Mouse (Mus musculus): ENCODE measurements at regions not wholly inside any gene's neighbourhood (a gene's known extent, or its start where the extent isn't known, plus 50 kb on each side); places are given as distances from the start of the nearest gene placed in this dataset.
"Not testable (repeated sequence)": the region's sequence is repeated elsewhere in the genome, so short reads cannot be mapped to it uniquely, and the experiment has no call there.

DNA sequence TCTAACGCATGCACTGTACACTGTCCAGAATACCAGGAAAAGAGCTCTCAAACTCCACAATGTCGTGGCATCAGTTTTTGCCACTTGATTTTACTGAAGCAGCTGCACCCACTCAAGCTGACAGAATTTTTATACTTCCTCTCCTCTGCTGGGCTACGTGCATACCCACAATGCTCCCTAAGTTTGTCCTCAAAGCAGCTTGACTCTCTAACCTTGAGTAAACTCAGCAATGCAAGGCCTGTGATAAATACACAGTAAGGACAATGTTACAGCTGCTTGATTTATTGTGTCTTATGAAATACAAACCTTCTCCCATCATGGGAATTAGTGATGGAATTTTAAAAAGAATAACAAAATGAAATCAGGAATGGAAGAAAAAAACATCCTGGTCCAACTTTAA, 129.7 kb downstream of the Trmt11 start:
- in situ Hi-C loops (cut with MboI, MseI), result no loop called here

DNA sequence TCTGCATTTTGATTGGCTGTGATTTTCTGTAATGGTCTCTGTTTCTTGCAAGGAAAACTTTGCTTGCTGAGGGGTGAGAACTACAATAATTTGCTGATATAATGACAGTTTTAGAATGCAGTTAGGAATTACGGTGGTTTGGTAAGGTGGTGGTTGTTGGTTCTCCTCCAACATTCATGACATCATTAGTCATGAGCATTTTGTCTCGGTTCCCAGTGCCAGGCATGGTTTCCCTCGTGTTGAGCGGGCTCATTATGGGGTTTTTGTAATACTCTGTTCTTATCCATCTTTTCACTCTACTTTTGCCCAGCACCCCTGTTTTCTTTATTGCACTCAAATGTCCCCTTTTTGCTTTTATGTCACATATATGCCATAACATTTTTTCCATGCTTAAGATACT, 149.9 kb downstream of the Trmt11 start:
- in situ Hi-C loops (cut with MboI, MseI), result no loop called here

DNA sequence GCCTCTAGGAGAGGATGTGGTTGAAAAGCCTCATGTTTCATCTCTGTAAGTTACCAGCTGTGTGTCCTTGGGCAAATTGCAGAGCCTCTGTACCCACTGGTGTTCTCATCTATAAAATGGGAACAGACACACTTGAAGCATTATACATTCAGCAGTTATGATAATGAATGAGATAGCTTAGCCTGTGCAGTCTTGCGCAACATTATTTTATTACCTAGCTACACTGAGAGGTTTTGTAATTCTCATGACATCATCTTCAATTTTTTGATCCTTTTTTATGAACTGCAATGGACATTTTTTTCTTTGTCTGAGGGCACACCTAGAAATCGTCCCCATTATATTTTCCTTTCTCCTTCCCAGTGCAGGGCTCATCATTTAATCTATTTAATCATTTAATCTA, 153.5 kb downstream of the Trmt11 start:
- in situ Hi-C loops (cut with MboI, MseI), result no loop called here

DNA sequence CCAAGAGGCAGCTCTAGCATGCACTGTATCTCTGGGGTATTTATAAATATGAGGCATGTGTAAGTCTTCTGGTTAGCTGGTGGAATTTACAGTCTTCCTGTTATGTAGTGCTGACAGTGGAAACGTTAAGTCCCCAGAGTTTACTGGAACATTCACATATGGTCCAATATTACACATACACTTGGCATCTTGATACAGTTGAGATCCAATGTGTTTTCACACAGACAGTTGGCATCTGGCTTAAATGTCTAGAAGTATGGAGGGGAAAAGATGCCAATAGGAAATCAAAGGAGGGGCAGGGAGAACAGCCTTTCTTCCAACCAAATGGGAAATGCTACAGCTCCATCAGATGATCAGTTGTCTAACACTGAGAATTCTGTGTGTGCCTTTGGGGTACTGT, 154.0 kb downstream of the Trmt11 start:
- in situ Hi-C loops (cut with MboI, MseI), result no loop called here

DNA sequence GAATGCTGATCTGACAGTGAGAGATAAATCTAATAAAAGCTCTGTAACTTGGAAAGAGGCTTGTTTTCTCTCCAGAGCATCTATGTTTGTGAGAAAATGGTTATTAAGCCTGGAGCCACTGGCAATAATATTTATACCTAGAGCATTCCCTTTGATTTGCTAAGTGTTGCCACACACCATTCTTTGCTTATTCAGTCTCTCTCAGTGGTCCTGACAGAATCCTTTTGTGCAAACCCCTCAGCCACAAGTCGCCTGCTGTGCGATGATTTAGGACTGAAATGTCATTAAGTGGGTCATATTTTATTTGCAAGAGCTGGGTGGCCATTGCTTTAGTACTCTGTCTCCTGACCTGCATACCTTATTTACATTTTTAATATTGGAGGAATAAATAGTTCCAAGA, 160.7 kb downstream of the Trmt11 start:
- in situ Hi-C loops (cut with MboI, MseI), result no loop called here

DNA sequence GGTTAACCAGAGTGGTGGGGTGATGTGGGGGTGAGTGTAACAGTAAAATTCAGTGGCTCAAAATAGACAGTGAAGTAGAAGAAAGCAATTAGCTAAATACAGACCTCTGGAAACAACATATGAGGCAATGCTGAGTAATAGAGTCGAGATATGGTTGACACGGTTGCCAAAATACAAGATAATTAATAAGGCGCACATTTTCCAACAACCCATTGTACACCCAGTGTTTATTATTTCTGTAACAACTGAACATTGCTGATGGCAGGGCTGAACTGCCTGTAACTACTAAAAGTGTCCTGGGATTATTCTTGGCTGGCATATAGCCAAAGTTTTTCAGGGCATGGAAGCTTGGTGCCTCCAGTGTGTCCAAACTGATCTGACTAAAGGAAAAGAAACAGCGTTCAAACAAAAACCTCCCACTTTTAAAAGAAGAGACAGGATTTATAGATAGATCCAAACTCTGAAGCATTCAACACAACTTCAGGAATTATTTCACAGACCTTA, 174.1 kb downstream of the Trmt11 start:
- in situ Hi-C loops (cut with MboI, MseI), result no loop called here

DNA sequence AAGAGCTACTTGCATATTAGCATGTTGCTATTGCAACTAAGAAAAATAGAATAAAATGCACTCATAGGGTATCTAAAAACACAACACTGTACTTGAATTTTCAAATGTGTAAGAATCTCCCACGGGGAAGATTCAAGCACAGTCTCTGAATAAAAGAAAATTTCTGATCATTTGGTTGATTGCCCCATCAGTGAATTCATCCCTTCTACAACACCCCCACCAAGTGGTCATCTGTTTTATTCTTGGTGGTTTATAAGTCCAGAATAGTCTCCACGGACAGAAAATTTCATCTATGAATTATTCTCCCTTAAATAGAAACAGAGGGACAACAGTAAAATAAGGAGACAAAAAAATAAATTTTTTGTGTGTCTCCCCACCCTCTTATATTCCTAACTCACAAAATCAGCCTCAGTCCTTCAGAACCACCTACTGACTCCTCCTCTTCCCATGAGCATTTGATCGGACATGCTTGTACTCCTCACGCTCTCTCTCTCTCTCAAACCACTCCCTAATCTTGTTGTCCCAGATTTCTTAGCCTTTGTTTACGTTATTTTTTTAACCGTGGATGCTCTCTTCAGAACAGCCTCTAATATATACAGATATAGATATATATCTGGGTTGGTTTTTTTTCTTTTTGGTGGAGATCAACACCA, 181.0 kb downstream of the Trmt11 start:
- in situ Hi-C loops (cut with MboI, MseI), result no loop called here

DNA sequence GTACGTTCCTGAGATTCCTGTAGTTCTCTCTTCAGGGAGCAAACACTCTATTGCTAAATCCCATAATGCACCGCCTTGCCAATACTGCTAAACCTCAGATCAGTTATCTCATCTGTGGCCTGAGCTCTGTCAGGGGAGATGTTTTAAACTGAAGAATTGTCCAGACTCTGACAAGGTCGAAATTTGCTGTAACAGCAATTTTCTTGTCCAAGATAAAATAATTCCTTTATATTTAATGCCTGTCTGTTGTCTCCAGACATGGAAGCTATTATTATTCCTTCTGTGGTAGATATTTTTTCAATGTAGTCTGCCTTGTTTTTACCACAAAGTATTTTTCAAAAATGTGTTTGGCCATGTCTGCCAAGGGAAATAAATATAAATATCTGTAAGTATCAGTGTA, 184.2 kb downstream of the Trmt11 start:
- in situ Hi-C loops (cut with MboI, MseI), result no loop called here

DNA sequence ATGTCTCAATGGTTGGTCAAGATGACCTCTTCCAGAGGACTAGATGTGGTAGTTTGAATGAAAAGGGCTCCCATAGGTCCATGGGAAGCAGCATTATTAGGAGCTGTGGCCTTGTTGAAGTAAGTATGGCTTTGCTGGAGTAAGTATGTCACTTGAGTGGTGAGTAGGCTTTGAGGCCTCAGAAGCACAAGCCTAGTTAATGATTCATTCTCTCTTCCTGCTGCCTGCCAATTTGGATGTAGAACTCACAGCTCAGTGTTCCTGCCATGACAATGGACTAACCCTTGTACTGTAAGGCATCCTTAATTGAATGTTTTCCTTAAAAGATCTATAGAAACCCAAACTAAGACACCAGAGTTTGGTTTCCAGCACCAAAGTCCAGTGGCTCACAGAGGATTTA, 188.8 kb downstream of the Trmt11 start:
- in situ Hi-C loops (cut with MboI, MseI), result no loop called here

DNA sequence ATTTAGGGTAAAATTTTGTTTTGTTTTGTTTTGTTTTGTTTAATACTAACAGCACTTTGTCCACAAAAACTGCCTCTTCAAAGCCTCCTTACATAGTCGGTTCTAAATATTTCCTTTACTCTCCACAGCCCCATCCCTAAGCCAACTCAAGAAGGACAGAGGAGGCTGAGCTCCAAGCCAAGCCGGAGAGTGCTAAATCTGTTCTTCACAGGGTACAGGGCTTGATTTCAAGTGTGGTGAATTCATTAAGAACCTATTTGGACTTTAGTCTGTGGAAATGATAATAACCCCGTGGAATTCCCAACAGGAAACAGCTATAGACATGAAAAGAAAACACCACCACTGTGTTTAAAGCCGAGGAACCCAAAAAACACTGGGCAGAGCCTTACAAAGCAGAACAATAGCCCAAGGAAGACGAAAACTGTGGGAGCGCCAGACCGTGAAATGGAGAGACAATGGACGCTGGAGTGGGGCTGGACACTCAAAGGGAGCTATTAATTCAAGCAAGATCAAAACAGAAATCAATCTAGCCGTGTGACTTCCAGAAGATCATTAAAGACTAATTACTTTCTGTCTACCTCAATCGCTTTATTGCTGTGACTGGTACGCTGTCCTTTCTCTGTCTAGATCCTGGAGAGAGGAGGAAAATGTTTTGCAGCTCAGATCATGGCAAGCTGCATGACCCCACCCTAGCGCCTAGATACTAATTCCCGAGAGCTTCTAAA, 194.7 kb downstream of the Trmt11 start:
- in situ Hi-C loops (cut with MboI, MseI), result no loop called here

DNA sequence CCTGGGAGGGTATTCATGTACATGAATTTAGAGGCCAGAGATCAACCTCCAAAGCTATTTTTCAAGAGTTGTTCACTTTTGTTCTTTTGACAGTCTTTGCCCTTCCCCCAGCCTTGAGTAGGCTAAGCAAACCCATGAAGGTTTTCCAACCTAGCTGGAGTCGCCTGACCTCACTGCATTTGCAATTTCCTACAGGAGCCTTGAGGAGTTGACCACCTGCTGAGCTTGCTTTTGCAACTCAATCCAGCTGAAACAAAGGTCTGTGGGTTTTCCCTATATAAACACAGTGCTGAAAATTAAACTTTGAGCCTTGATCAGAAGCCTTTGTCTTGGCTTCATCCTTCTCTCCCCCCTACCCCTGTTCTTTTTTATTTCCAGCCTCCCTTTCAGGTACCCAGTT, 170.2 kb upstream of the Cenpw start:
- in situ Hi-C loops (cut with MboI, MseI), result no loop called here

DNA sequence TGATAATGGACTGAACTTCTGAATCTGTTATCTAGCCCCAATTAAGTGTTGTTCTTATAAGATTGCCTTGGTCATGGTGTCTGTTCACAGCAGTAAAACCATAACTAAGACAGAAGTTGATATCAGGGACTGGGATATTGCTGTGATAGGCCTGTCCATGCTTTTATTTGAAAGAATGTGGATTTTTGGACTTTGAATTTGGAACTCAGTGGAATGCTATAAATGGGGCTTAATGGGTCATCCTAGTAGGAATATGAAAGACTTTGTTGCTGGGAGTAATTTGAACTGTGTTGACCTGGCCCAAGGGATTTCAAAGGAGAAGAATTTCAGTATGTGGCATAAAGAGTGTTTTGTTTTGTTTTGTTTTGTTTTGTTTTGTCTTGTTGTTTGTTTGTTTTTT, 160.5 kb upstream of the Cenpw start:
- in situ Hi-C loops (cut with MboI, MseI), result not testable (repeated sequence)

DNA sequence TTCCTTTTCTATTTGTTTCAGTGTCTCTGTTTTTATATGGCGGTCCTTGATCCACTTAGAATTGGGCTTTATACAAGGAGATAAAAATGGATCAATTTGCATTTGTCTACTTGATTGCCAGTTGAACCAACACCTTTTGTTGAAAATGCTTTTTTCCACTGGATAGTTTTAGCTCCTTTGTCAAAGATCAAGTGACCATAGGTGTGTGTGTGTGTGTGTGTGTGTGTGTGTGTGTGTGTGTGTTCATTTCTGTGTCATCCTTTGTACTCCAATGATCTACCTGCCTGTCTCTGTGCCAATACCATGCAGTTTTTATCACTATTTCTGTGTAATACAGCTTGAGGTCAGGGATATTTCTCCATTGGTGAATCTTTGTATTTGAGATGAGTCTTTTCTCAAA, 158.7 kb upstream of the Cenpw start:
- in situ Hi-C loops (cut with MboI, MseI), result no loop called here

DNA sequence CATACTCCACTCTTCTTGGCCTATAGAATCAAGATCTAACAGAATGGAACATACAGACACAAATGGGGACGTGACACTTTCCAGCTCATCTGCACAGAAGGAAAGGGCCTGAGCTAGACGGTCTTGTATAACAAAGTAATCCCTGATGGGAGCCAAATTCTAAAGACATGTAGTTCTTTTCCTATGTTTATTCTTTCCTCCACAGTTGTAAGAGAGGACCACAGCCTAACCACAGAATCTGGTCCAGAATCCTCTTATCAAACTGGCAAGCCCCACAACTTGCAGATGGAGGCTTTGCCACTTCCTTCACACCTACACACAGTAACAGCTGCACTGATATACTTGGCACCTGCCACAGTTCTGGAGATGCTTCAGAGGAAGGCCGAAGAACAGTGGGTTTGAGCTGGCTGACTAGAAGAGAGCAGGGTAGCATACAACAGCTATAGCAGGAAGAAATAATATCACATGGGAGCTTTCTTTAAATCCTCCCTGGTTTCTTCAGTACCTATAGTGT, 142.7 kb upstream of the Cenpw start:
- in situ Hi-C loops (cut with MboI, MseI), result no loop called here

DNA sequence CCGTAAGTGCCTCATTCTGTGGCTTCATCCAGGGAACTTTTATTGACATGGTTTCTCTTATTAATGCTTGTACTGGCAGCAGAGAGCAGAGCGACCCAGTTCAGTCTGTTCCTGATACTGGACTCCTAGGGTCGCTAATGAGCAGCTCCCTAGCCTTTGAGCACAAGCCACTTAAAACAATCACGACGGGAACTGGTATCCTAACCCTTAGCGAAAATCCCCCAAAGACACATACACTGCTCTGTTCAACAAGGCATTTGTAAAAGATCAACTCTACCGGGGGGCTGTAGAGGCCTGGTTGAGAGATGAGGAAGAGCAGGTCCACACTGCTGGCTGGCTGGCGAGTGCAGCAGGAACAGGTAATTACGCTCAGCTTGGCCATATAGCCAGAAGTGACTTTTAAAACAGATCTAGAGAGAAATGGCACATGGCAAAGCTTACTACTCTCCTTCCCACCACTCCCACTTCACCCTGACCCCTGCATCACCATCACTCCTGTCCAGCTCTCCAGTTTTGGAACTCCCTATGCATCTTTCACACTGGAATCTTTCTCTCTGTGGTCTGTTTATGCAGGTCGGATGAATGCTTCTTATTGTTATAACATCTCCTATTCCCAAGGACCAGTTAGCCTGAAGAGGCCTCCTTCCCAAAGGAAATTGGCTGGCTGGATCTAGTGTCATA, 128.1 kb upstream of the Cenpw start:
- in situ Hi-C loops (cut with MboI, MseI), result no loop called here

DNA sequence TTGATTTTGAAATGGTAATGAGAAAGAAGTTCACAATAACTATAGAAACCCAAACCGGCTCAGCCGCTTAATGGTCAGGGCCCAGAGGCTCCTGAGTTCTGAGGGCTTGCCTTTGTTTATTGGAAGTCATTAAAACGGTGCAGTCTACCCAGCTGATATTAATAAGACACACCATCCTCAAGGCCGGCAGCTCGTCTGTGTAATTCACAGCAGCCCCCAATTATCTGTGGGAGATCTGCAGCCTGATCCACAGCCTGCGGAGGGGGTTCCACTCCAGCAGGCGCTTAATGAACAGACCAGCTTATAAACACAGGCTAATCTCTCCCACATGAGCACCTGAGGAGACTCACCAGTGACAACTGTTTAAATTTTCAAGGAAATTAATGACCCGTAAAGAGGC, 127.5 kb upstream of the Cenpw start:
- in situ Hi-C loops (cut with MboI, MseI), result no loop called here

DNA sequence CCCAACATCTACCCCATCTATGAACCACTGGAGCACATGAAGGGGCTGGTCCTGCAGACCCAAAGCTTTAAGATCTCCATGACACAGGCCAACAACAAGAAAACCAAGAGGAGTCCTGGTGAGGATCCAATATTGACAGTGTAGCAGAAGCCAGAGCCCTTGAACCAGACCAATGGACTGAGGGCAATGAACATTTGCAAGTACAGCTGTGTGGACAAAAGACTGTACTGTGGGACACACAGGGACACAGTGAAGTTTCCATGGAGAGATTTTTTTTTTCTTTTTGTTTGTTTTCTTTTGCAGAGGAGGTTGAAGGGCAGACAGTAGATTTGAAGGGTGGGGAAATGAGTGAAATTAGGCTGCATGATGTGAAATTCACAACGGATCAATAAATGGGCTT, 126.5 kb upstream of the Cenpw start:
- in situ Hi-C loops (cut with MboI, MseI), result no loop called here

DNA sequence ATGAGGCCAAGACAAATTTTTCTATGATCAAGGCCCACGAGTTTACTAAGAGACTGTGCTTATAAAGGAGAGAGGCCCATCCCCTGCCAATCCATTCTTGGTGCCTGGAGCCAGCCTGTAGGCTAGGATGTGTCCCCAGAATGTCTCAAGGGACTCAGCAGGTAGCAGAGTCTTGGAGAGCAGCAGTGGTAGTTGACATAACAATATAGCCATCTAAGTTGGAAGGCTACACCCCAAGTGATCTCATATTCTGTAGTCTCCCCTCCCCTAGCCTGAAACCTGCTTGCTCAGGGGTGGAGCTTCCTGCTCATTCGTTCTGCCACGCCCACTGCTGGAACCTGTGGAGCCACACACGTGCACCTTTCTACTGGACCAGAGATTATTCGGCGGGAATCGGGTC, 95.5 kb upstream of the Cenpw start:
- in situ Hi-C loops (cut with MboI, MseI), result not testable (repeated sequence)

DNA sequence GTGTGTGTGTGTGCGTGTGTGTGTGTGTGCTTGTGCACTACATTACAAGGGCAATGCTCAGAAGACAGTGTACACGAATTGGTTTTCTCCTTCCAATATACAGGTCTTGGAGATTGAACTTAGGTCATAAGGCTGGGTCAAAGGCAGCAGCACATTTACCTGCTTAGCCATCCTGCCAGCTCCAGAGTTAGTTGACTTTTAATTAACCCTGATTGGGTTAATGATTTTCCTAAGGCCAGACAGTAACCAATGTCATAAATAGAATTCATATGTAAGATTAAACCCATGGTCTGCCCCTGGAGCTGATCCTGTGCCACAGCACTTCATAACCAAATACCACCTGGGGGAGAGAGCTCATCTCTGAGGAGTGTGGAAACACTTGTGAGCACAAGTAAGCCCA, 81.3 kb upstream of the Cenpw start:
- in situ Hi-C loops (cut with MboI, MseI), result no loop called here

DNA sequence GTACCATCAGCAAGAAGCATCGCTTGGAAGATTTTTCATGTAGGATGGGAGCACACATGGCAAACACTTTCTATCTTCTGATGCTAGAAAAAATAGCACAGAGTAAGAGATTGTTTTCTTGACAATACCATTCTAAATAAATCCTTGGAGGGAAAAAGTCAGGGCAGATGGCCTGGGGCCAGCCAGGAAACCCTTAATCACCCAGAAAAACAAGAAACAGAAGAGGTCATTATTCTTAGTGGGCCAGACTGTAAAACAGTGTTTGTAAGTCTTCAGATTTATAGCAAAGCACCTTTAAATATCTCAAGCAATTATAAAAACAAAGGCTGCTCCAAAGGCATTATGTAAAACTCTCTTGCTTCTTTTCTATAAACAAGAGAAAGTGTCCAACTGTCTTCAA, 80.1 kb upstream of the Cenpw start:
- in situ Hi-C loops (cut with MboI, MseI), result no loop called here

DNA sequence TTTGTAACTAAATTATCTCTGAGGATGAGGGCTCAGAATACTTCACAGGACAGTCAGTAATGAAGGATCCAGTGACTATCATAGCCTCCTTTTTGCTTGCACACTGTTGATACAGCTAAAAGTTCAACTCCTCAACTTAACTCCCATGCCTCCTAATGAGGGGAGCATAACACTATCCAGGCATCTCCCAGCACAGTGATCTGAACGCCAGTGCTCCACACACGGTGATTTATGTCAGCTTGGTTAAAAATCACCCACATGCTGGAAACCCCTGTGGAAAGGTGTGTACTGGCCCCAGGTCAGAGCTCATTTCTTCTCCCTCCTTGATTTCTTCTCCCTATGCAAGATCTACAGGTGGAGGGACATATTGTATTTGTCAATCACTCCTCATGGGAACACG, 79.6 kb upstream of the Cenpw start:
- in situ Hi-C loops (cut with MboI, MseI), result no loop called here

DNA sequence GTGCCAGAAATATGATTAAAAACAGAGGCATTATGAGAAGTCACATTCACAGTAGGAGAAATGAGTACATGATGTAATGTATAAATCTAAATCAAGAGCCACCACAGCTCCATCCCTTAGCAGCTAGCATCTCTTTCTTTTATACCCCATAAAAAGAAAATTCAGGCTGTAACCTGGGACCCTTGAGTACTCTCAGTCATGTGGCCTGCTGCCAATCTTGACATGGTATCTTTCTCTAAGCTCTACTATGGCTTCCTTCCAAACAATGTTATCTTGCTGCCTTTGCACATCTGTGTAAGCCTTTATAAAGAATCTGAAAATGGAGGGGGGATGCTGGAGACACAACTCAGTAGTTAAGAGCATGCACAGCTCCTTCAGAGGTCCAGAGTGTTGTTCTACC, 78.6 kb upstream of the Cenpw start:
- in situ Hi-C loops (cut with MboI, MseI), result no loop called here

DNA sequence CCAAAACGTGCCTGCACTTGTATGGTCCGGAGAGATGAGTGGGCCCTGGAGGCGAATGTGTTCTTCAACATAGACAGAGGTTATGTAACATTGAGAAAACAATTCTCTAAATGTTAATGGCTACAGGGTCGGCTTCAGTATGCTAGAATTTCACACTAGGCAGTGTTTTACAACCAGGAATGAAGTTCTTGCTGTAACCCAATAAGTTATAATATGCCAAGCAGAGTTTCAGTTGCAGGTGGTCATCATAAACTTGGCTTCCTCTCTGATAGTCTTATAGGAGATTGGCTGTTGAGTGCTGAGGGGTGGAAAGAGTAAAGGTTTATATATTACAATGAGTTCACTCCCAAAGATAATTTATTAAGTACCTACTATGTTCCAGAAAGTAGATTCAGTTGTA, 64.8 kb upstream of the Cenpw start:
- in situ Hi-C loops (cut with MboI, MseI), result loop anchor here in 1 of 2 experiments (25.0 kb wide), 1 partner anchor 1797 kb away; no protein-coding TSS in a partner anchor
